Mouse (Mus musculus) forebrain, embryonic 16.5 days (tissue): ENCODE data around the gene Upk1a. TPM values are rescaled to one million over a fixed set of nuclear protein-coding genes. Genes with fewer than 3 reads are reported as not detected.

ENCODE experiments used
- ATAC-seq: fragments of 200-750 bp; cut with Nextera tagmentation; 2 replicates; pipeline ENCODE4 v1.8.0; 2017; ENCODE audit warnings: mild to moderate bottlenecking, moderate library complexity
- H3K27ac ChIP-seq: fragments of 300-500 bp; sonication (generic); 2 replicates; pipeline ENCODE4 v1.5.1; 2014; ENCODE audit warnings: low read length, control low read depth
- H3K27me3 ChIP-seq: fragments of 300-500 bp; sonication (generic); replicated peaks from 2 replicates; pipeline ENCODE4 v1.6.1; 2014; ENCODE audit warnings: low read length; ENCODE audit not compliant: control insufficient read depth, insufficient read depth
- H3K36me3 ChIP-seq: fragments of 300-500 bp; sonication (generic); 2 replicates; pipeline ENCODE4 v1.6.1; 2014; ENCODE audit not compliant: control insufficient read depth, insufficient read depth
- H3K4me1 ChIP-seq: fragments of 300-500 bp; sonication (generic); replicated peaks from 2 replicates; pipeline ENCODE4 v1.6.1; 2014; ENCODE audit warnings: low read length; ENCODE audit not compliant: control insufficient read depth, insufficient read depth
- H3K4me2 ChIP-seq: fragments of 300-500 bp; sonication (generic); 2 replicates; pipeline ENCODE4 v1.6.1; 2014; ENCODE audit warnings: mild to moderate bottlenecking, low read length, control low read depth
- H3K4me3 ChIP-seq: fragments of 300-500 bp; sonication (generic); replicated peaks from 2 replicates; pipeline ENCODE4 v1.5.1; 2014; ENCODE audit warnings: mild to moderate bottlenecking, low read length, control low read depth
- H3K9ac ChIP-seq: fragments of 300-500 bp; sonication (generic); replicated peaks from 2 replicates; pipeline ENCODE4 v1.6.1; 2014; ENCODE audit warnings: low read depth, low read length, control low read depth
- H3K9me3 ChIP-seq: fragments of 300-500 bp; sonication (generic); 2 replicates; pipeline ENCODE4 v1.6.1; 2016; ENCODE audit warnings: low read length; ENCODE audit not compliant: control insufficient read depth
- WGBS: fragments of 180-500 bp; shearing (Covaris S2); extraction: QIAGEN DNeasy Blood & Tissue Kit; methylation state at CpG from one replicate; pipeline ENCODE4 v1.1.7; 2014; 5-methylcytosine and 5-hydroxymethylcytosine counted together
- polyA plus RNA-seq: library from polyadenylated mRNA; unstranded; fragments of >200 nt; fragmentation: Nextera tagmentation; extraction: Ambion mirVana; gene quantifications from 2 replicates; pipeline ENCODE4 v1.2.1, GENCODE M21; 2015

The Upk1a gene
- polyA plus RNA-seq: 0.34 and 0.40 TPM in 2 replicates

DNA sequence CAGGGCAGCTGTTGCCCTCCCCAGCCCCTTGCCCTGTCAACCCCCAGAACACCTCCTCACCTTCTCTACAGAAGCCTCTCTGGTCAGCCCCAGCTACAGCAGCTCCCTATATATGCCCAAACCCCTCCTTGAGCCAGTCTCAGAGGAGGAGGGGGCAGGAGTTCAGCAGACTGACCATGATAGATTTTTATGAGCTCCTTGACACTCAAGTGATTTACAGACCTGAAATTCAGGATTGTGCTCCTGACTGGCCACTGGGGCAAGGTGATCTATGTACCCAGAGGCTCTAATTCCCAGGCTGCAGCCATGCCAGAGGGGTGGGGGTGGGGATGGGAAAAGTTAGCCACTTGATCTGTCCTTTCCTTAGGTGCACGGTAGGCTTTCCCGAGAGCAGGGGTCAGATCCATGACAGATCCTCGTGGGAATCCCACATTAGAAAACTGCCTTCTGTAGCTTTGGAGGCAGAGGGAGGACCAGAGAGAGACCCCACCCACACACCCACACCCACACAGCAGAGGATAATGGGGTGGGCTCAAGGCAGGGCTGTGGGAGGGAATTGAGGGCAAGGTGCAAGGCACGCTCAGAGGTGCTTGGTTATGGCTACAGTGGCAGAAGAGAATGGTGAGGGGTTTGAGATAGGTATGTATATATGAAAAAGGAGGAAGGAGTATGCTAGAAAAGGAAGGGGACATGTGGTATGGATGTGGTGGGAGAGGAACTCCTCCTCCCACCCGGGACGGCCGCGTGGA is at the start of gene Upk1a:
Gene Upk1a, minus strand, starts transcription at position 194 of the 749 bp plus-strand sequence.
- Histone ChIP-seq H3K4me1 (no peaks in the 10 kb centered on the region), H3K4me3 (no peak within 1 kb of the TSS), H3K27ac (no peak within 1 kb of the TSS), H3K27me3 (no peaks in the 10 kb centered on the region), H3K4me2 (no peak within 1 kb of the TSS), H3K9ac (no peak within 1 kb of the TSS), H3K36me3 (peaks cover 11% of the 10 kb centered on the region), H3K9me3 (no peaks in the 10 kb centered on the region)
- 80% methylated on average over 8 of the region's 8 CpGs for WGBS
- no peak for ATAC-seq

GRCm38 (mm10) chr7:30649591-30650540 is 37.2 kb upstream of the Upk1a start, which contains the start of gene Rbm42:
Rbm42 (minus strand) TSS chr7:30650317.
- peak within 1 kb of the TSS; percentile 86 for H3K4me2 ChIP-seq
- WGBS: 1% methylated on average over 59 of the region's 59 CpGs
- peaks cover 13% of the 10 kb centered on the region for H3K4me1 ChIP-seq
- peaks cover 27% of the 10 kb centered on the region for H3K36me3 ChIP-seq
- no peaks in the 10 kb centered on the region for H3K9me3 ChIP-seq
- H3K27me3 ChIP-seq: no peaks in the 10 kb centered on the region
- peak; percentile 100 for ATAC-seq
- H3K4me3 ChIP-seq: peak within 1 kb of the TSS; percentile 84
- peak within 1 kb of the TSS; percentile 90 for H3K9ac ChIP-seq
- H3K27ac ChIP-seq: no peak within 1 kb of the TSS; the same call in 1 of the 2 replicates

DNA sequence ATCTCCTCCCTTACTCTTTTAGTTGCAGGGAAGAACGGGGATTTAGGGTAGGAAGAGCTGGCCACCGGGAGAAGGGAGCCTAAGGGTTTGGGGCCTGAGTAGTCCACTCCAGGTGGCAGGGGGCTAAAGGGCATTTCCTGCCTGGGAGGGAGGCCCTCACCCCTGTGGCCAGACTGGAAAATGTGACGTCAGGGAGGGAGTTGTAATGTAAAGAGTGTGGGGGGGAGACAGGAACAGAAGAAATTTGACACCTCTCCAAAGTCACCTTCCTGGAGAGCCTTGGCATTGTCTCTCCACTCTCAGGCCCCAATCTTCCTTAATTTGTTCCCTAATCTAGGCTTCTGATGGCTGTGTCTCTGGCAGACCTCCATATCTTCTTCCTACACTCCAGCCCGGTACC is 26.4 kb upstream of the Upk1a start:
- Histone ChIP-seq H3K4me1 (no peaks in the 10 kb centered on the region), H3K36me3 (peaks cover 19% of the 10 kb centered on the region), H3K9me3 (no peaks in the 10 kb centered on the region), H3K9ac (no peak overlapping the region), H3K4me3 (no peak overlapping the region), H3K27me3 (peaks cover 26% of the 10 kb centered on the region), H3K4me2 (no peak overlapping the region), H3K27ac (no peak overlapping the region)
- 33% methylated on average over 4 of the region's 4 CpGs for WGBS
- ATAC-seq: no peak

DNA sequence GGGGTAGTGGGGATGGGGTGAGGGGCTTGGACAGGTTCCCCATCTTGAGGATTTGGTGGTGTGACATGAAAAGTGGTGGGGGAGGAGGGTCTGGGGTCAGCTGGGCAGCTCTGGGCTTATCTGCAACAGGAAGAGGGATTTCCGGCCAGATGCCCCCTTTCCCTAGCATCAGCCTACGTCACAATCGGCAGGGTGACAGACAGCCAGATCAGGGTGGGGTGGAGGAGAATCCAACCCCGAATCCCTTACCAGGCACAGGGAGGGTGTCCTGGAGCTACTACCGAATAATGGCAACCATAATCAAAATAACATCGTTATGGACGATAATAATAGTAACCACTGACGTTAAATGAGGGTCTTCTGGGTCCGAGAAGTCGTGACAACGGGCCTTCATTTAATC is 23.7 kb upstream of the Upk1a start:
- no peak for ATAC-seq
- Histone ChIP-seq H3K9me3 (no peaks in the 10 kb centered on the region), H3K9ac (no peak overlapping the region), H3K36me3 (peaks cover 8% of the 10 kb centered on the region), H3K4me2 (no peak overlapping the region), H3K27ac (no peak overlapping the region), H3K4me3 (no peak overlapping the region), H3K27me3 (peaks cover 50% of the 10 kb centered on the region), H3K4me1 (no peaks in the 10 kb centered on the region)
- WGBS: 26% methylated on average over 11 of the region's 11 CpGs

GRCm38 (mm10) chr7:30635752-30636151 is 23.1 kb upstream of the Upk1a start, which contains the start of gene Etv2:
Etv2 (minus strand) TSS chr7:30635852.
- H3K4me3 ChIP-seq: 0 out of 2 replicates have a peak within 1 kb of the TSS, but pooled peaks have one; percentile 8
- no peak within 1 kb of the TSS for H3K27ac ChIP-seq
- peaks cover 6% of the 10 kb centered on the region for H3K36me3 ChIP-seq
- no peaks in the 10 kb centered on the region for H3K4me1 ChIP-seq
- H3K27me3 ChIP-seq: peaks cover 51% of the 10 kb centered on the region
- WGBS: 3% methylated on average over 5 of the region's 5 CpGs
- no peak for ATAC-seq
- no peak within 1 kb of the TSS for H3K9ac ChIP-seq
- peak within 1 kb of the TSS; percentile 14; the same call in 1 of the 2 replicates for H3K4me2 ChIP-seq
- no peaks in the 10 kb centered on the region for H3K9me3 ChIP-seq

DNA sequence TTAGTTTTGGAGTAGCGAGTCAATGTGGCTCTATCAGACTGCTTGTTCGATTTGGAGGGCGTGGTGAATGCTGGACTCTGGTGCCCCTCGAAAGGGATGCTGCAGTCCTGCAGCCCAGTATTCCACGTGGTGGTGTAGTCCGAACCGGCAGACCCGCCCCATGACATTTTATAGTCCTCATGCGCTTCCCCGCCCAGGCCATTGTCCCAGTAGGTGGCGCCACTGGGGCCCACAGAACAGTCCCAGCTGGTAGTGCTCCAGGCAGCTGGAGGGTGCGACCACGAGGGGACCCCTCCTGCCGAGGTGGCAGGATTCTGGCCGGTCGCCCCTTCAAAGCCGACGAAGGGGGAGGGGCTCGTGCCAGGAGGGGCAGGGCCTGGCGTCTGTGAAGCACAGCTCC is 22.0 kb upstream of the Upk1a start:
- Histone ChIP-seq H3K9me3 (no peaks in the 10 kb centered on the region), H3K4me1 (no peaks in the 10 kb centered on the region), H3K4me2 (peak overlapping the region; percentile 14; the same call in 1 of the 2 replicates), H3K27me3 (peaks cover 52% of the 10 kb centered on the region), H3K9ac (no peak overlapping the region), H3K27ac (no peak overlapping the region), H3K36me3 (no peaks in the 10 kb centered on the region), H3K4me3 (0 out of 2 replicates have a peak overlapping the region, but pooled peaks have one; percentile 8)
- no peak for ATAC-seq
- under 1% methylated on average over 20 of the region's 20 CpGs for WGBS

GRCm38 (mm10) chr7:30633762-30634412 is 21.2 kb upstream of the Upk1a start:
- Histone ChIP-seq H3K4me2 (no peak overlapping the region), H3K9me3 (no peaks in the 10 kb centered on the region), H3K36me3 (no peaks in the 10 kb centered on the region), H3K27ac (no peak overlapping the region), H3K4me3 (no peak overlapping the region), H3K9ac (no peak overlapping the region), H3K27me3 (peaks cover 54% of the 10 kb centered on the region), H3K4me1 (no peaks in the 10 kb centered on the region)
- no peak for ATAC-seq
- 5% methylated on average over 27 of the region's 27 CpGs for WGBS

- Histone ChIP-seq H3K4me1 (peaks cover 9% of the 10 kb centered on the region), H3K27me3 (peaks cover 31% of the 10 kb centered on the region), H3K36me3 (no peaks in the 10 kb centered on the region), H3K9me3 (no peaks in the 10 kb centered on the region), H3K4me3 (no peak overlapping the region), H3K9ac (no peak overlapping the region), H3K4me2 (no peak overlapping the region), H3K27ac (no peak overlapping the region)
- no peak for ATAC-seq
These were observed 16.4 kb upstream of the Upk1a start for GRCm38 (mm10) chr7:30629013-30629412.
